Mouse (Mus musculus) heart, adult 2 months (tissue): ENCODE data around the gene Defb26. TPM values are rescaled to one million over a fixed set of nuclear protein-coding genes. Genes with fewer than 3 reads are reported as not detected.
A peak's percentile ranks its signal among the peaks of the same experiment; 100 is the strongest.

Experiments
- DNase-seq, 2 experiments: peaks; one replicate each; pipeline ENCODE4 v3.0.0; 2021
- H3K27ac ChIP-seq: fragments of 200-600 bp; 2 replicates; pipeline ENCODE4 v1.8.1; 2022
- H3K27me3 ChIP-seq: fragments of 200-500 bp; 2 replicates; pipeline ENCODE4 v1.6.1; 2012; ENCODE audit warnings: mild to moderate bottlenecking, low read length, inconsistent platforms, mixed read lengths; ENCODE audit not compliant: control insufficient read depth, insufficient read depth
- H3K36me3 ChIP-seq: fragments of 200-500 bp; 2 replicates; pipeline ENCODE4 v1.6.1; 2012; ENCODE audit warnings: low read length, inconsistent platforms; ENCODE audit not compliant: control insufficient read depth, insufficient read depth
- H3K4me1 ChIP-seq: fragments of 200-500 bp; 2 replicates; pipeline ENCODE4 v1.6.1; 2011; ENCODE audit warnings: low read length; ENCODE audit not compliant: control insufficient read depth, insufficient read depth
- H3K4me3 ChIP-seq: fragments of 200-600 bp; 2 replicates; pipeline ENCODE4 v1.8.1; 2022
- H3K79me2 ChIP-seq: fragments of 200-500 bp; replicated peaks from 2 replicates; pipeline ENCODE4 v1.6.1; 2012; ENCODE audit warnings: mild to moderate bottlenecking, inconsistent platforms, low read length, moderate library complexity, mixed read lengths; ENCODE audit not compliant: control insufficient read depth, insufficient read depth
- H3K9ac ChIP-seq: fragments of 200-500 bp; 2 replicates; pipeline ENCODE4 v1.6.1; 2012; ENCODE audit warnings: low read depth, mild to moderate bottlenecking, control low read depth, inconsistent platforms, low read length, mixed read lengths
- CTCF ChIP-seq: fragments of 200-600 bp; IDR thresholded peaks from 2 replicates; pipeline ENCODE4 v1.8.1; 2022; ENCODE audit warnings: antibody characterized with exemption, mild to moderate bottlenecking, moderate library complexity
- EP300 ChIP-seq: fragments of 200-500 bp; IDR thresholded peaks from 2 replicates; pipeline ENCODE4 v1.6.1; 2011; ENCODE audit warnings: low read depth, low read length, control low read depth; ENCODE audit not compliant: insufficient read depth
- POLR2A ChIP-seq: fragments of 200-500 bp; IDR thresholded peaks from 2 replicates; pipeline ENCODE4 v1.6.1; 2011; ENCODE audit warnings: mild to moderate bottlenecking, low read depth, low read length, control low read depth; ENCODE audit not compliant: insufficient read depth
- WGBS: fragments of 180-500 bp; shearing (Covaris S2); methylation state at CpG from one replicate; pipeline ENCODE4 v1.1.7; 2018; 5-methylcytosine and 5-hydroxymethylcytosine counted together
- intact Hi-C: fragments of 180-260 bp; cut with DNase I; formaldehyde crosslinking; loops from one replicate; pipeline ENCODE4 v1.15.1; 2025
- polyA plus RNA-seq: library from polyadenylated mRNA; depleted of rRNA; stranded (reverse); fragments of >200 nt; gene quantifications from 2 replicates; pipeline ENCODE4 v1.2.3, GENCODE M21; 2012
- total RNA-seq, 2 experiments: library from RNA; stranded (reverse); gene quantifications; 2 replicates each; pipeline ENCODE4 v1.2.3; 2021

The Defb26 gene
- total and polyA plus RNA-seq, 3 experiments, result not detected

DNA sequence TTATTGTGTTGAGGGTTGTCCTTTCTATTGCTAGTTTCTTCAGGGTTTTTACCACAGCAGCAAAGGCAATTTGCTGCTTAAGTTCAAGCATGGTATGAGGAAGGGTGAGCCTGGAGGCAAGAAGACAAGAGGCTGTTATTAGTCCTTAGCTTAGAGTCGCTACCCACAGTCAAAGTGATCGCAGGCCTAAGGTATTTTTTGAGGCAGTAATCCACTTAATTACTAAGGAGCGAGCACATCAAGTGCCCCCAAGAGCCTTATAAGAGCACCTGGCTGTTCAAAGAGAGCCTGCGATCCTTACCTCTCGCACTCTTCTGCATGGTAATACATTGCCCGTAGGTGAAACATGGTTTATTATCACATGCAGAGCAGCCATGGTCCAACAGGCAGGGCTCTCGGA lies 29.8 kb downstream of the Defb26 start:
- TF ChIP-seq POLR2A, result no peak
- no peak for TF ChIP-seq CTCF
- TF ChIP-seq EP300, result no peak
- H3K27me3 ChIP-seq, result no peaks in the 10 kb centered on the region
- H3K4me1 ChIP-seq, result no peaks in the 10 kb centered on the region
- H3K4me3 ChIP-seq, result no peak overlapping the region
- no peak overlapping the region for H3K27ac ChIP-seq
- no peaks in the 10 kb centered on the region for H3K79me2 ChIP-seq
- H3K9ac ChIP-seq, result no peak overlapping the region
- no peaks in the 10 kb centered on the region for H3K36me3 ChIP-seq
- no peak for DNase-seq
- intact Hi-C loops, result no loop called here
- 92% methylated on average over 7 of the region's 7 CpGs for WGBS

DNA sequence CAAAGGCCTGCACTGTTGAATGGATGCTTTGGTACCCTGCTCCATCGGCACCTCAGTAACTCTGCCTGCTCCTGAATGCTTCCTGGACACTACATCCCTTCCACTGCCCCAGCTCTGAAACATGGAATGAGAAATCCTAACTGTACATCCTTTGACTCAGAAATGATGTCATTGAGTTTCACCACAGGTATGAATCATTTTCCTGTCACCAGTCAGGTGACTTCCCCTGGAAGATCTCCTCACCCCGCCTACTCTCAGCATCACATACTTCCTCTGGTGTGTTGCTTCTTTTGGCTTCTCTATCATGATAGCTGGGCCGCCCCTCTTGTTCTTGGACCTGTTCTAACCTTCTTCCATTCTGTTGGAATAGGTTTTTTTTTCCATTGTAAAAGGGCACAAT lies 30.6 kb downstream of the Defb26 start:
- H3K27me3 ChIP-seq, result no peaks in the 10 kb centered on the region
- no peak for DNase-seq
- no peak overlapping the region for H3K4me3 ChIP-seq
- no peaks in the 10 kb centered on the region for H3K36me3 ChIP-seq
- TF ChIP-seq EP300 (no peak), POLR2A (no peak)
- intact Hi-C loops, result no loop called here
- no peak overlapping the region for H3K27ac ChIP-seq
- no peaks in the 10 kb centered on the region for H3K4me1 ChIP-seq
- WGBS, result 59% methylated on average over 3 of the region's 3 CpGs
- H3K79me2 ChIP-seq, result no peaks in the 10 kb centered on the region
- H3K9ac ChIP-seq, result no peak overlapping the region

DNA sequence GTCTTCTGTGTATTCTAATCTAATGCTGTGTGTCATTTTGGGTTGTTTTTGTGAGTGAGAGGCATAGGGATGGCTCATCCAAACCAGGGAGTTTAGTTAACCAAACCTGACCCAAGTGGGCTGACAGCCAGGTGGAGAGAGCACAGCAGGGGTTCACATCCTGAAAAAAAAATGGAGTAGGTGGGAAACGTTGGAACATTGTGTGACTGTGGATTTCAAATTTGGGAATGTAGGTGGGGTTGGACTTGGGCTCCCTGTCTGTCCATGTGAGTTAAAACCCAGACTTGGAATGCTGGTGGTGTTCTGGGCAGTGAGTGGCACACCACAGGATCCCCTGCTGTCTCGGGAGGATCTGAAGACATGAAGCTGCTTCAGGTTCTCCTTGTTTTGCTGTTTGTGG lies 34.7 kb downstream of the Defb26 start, which contains the start of gene Defb20:
TSS of gene Defb20 (plus strand) at position 301 of the 400 bp plus-strand sequence.
- H3K9ac ChIP-seq, result no peak within 1 kb of the TSS
- 45% methylated on average over 2 of the region's 2 CpGs for WGBS
- no peak within 1 kb of the TSS for H3K4me3 ChIP-seq
- H3K27ac ChIP-seq, result no peak within 1 kb of the TSS
- no peaks in the 10 kb centered on the region for H3K36me3 ChIP-seq
- TF ChIP-seq EP300, result no peak
- TF ChIP-seq CTCF, result no peak
- no peak for TF ChIP-seq POLR2A
- no peaks in the 10 kb centered on the region for H3K4me1 ChIP-seq
- no peak for DNase-seq
- H3K27me3 ChIP-seq, result no peaks in the 10 kb centered on the region
- intact Hi-C loops, result no loop called here
- no peaks in the 10 kb centered on the region for H3K79me2 ChIP-seq

DNA sequence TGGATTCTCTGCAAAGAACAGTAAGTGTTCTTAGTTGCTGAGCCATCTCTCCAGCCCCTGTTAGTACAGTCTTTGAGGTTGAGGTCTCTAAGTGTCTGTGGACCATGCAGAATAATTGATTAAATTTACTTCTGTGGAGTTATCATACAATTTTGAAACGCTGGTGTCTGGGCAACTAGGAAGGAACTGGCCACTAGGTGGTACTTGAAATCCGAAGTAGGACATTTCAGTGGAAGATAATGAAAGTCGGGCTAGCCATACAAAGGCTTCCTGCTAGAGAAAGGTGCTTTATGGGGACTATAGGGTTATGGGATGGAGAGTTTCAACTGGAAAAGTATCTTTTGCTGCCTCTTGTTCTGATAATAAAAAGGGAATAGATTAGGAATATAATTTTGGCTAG lies 39.1 kb downstream of the Defb26 start:
- TF ChIP-seq POLR2A (no peak), CTCF (peak; percentile 44)
- Histone ChIP-seq H3K4me1 (no peaks in the 10 kb centered on the region), H3K36me3 (no peaks in the 10 kb centered on the region), H3K9ac (no peak overlapping the region), H3K4me3 (no peak overlapping the region), H3K27ac (no peak overlapping the region), H3K79me2 (no peaks in the 10 kb centered on the region), H3K27me3 (no peaks in the 10 kb centered on the region)
- intact Hi-C loops, result loop anchor here (5.0 kb wide), 1 partner anchor 130 kb away; the partner anchor contains the start of gene Defb36
- WGBS, result 11% methylated on average over 3 of the region's 3 CpGs
- DNase-seq, result no peak

DNA sequence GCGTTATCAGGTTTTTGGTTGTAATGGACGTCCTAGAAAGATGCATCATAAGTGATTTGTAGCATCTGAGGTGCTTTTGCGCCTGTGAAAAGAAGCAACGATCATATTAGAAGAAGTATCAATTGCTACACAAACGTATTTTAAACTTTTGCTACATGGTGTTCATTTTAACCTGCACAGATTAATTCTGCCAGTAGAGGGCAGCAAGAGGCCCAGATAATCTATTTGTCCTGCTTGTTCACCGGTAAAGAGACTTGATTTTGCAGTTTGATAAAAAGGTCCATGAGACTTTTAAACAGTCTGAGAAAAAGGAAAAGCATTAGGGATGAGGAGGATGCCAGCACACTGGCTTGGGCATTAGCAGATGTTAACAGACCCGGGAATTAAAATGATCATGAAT lies 40.5 kb downstream of the Defb26 start:
- intact Hi-C loops, result loop anchor here (5.0 kb wide), 1 partner anchor 131 kb away; the partner anchor contains the start of gene Defb36
- no peaks in the 10 kb centered on the region for H3K36me3 ChIP-seq
- no peak for DNase-seq
- H3K27ac ChIP-seq, result no peak overlapping the region
- WGBS, result 26% methylated on average over 7 of the region's 7 CpGs
- no peak overlapping the region for H3K4me3 ChIP-seq
- H3K9ac ChIP-seq, result no peak overlapping the region
- no peaks in the 10 kb centered on the region for H3K79me2 ChIP-seq
- no peaks in the 10 kb centered on the region for H3K27me3 ChIP-seq
- no peaks in the 10 kb centered on the region for H3K4me1 ChIP-seq
- no peak for TF ChIP-seq POLR2A
- TF ChIP-seq CTCF, result peak; percentile 90
- TF ChIP-seq EP300, result no peak

DNA sequence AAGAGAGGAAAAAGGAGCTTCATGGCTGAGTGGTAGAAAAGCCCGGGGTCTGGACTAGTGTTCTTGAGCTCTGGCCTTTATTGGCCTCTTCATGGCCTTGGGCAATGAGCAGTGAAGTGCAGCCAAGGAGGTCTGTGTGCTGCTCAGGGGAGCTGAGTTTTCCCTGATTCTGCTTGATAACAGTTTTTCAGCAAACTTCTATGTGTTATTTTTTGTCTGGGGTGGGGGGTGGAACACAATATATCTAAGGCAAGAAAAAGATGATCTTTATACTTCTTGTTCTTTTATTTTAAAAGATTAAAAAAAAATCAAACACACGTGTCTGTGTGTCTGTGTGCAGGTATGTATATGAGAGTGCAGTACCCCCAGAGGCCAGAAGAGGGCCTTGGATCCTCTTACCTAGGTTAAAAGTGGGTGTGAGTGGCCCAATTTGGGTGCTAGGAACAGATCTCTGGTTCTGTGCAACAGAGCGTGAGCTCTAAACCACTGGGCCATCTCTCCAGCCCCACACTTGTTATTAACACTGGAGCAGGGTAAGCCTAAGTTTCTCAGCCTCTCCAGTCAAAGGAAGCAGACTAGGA lies 46.8 kb downstream of the Defb26 start, which contains the start of gene Defb23:
TSS of gene Defb23 (minus strand) at position 51 of the 581 bp plus-strand sequence.
- WGBS, result 82% methylated on average over 3 of the region's 3 CpGs
- no peak for TF ChIP-seq POLR2A
- no peak for TF ChIP-seq EP300
- peak; percentile 16; the same call in 1 of the 2 replicates for TF ChIP-seq CTCF

More for the DNA sequence above, 46.8 kb downstream of the Defb26 start, which contains the start of gene Defb23:
- no peak for DNase-seq
- H3K4me3 ChIP-seq, result no peak within 1 kb of the TSS
- H3K4me1 ChIP-seq, result no peaks in the 10 kb centered on the region
- H3K9ac ChIP-seq, result no peak within 1 kb of the TSS
- H3K27ac ChIP-seq, result no peak within 1 kb of the TSS
- H3K27me3 ChIP-seq, result no peaks in the 10 kb centered on the region
- H3K36me3 ChIP-seq, result no peaks in the 10 kb centered on the region
- no peaks in the 10 kb centered on the region for H3K79me2 ChIP-seq
- intact Hi-C loops, result no loop called here
